Mouse (Mus musculus) MEL (cell line): ENCODE results near the gene Fkbp15.

Experiments used
- CTCF ChIP-seq, 3 experiments: IDR thresholded peaks in 2 of 3; conservative IDR thresholded peaks in 1 of 3; 2 replicates each; pipeline ENCODE4 v1.5.1; 2011 to 2012; ENCODE audit warnings: low read length in 3 of 3, low read depth in 2 of 3, mild to moderate bottlenecking in 2 of 3, improper control_type of control experiment in 1 of 3, inconsistent platforms in 1 of 3, mixed read lengths in 1 of 3, moderate library complexity in 1 of 3; ENCODE audit not compliant: control insufficient read depth in 1 of 3, insufficient read depth in 1 of 3, poor library complexity in 1 of 3, severe bottlenecking in 1 of 3
- EP300 ChIP-seq, 2 experiments: IDR thresholded peaks; 2 replicates each; pipeline ENCODE4 v1.6.1; 2011; ENCODE audit warnings: improper control_type of control experiment in 2 of 2, low read length in 2 of 2, low read depth in 1 of 2, mild to moderate bottlenecking in 1 of 2
- GATA1 ChIP-seq: IDR thresholded peaks from 2 replicates; pipeline ENCODE4 v1.6.1; 2011; ENCODE audit warnings: low read depth, low read length, improper control_type of control experiment
- POLR2A ChIP-seq, 2 experiments: IDR thresholded peaks; 2 replicates each; pipeline ENCODE4 v1.6.1; 2011 to 2012; ENCODE audit warnings: low read length in 2 of 2, mild to moderate bottlenecking in 2 of 2, control low read depth in 1 of 2, improper control_type of control experiment in 1 of 2, low read depth in 1 of 2, moderate library complexity in 1 of 2; ENCODE audit not compliant: control insufficient read depth in 1 of 2, insufficient read depth in 1 of 2, poor library complexity in 1 of 2
- POLR2AphosphoS2 ChIP-seq: IDR thresholded peaks from 2 replicates; pipeline ENCODE4 v1.6.1; 2011; ENCODE audit warnings: low read length, improper control_type of control experiment
- TBP ChIP-seq: IDR thresholded peaks from 2 replicates; pipeline ENCODE4 v1.8.0; 2011; ENCODE audit warnings: low read depth, low read length, improper control_type of control experiment
- USF1 ChIP-seq: IDR thresholded peaks from 2 replicates; pipeline ENCODE4 v1.6.1; 2014; ENCODE audit warnings: low read depth, mild to moderate bottlenecking, inconsistent platforms, low read length, improper control_type of control experiment, moderate library complexity
- ZNF384 ChIP-seq: IDR thresholded peaks from 2 replicates; pipeline ENCODE4 v1.6.1; 2012; ENCODE audit warnings: low read depth, mild to moderate bottlenecking, inconsistent platforms, low read length, improper control_type of control experiment

DNA sequence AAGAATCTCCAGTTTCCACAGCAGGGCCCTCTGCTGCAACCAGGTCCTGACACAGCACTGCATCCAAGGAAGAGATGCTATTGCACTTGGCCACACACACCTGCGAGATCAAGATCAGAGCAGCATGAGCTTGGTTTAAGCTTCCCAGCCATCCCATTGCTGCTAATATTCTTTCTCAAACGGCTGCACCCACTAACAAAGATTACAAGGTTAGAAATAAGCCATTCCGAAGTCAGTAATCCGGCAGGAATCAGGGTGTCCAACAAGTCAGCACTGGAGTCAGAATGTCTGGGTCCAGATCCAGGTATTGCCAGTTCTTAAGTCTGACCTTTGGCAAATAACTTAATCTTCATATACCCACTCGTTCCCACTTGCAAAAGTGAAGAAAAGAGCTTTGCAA is 21.8 kb downstream of the Fkbp15 start:
- no peak for TF ChIP-seq ZNF384
- TF ChIP-seq POLR2A (IDR thresholded peaks at IDR 0.05; ENCODE audit: control insufficient read depth in 1 of 2, insufficient read depth in 1 of 2, low read depth in 1 of 2, low read length in 2 of 2, poor library complexity in 1 of 2): no peak
- no peak for TF ChIP-seq USF1
- no peak for TF ChIP-seq GATA1
- no peak for TF ChIP-seq CTCF (IDR thresholded peaks at IDR 0.05 in 2 of 3, conservative IDR thresholded peaks at IDR 0.05 in 1 of 3; ENCODE audit: control insufficient read depth in 1 of 3, insufficient read depth in 1 of 3, low read depth in 2 of 3, low read length in 3 of 3, poor library complexity in 1 of 3, severe bottlenecking in 1 of 3)
- TF ChIP-seq EP300 (IDR thresholded peaks at IDR 0.05; ENCODE audit: low read depth in 1 of 2, low read length in 2 of 2): no peak
- TF ChIP-seq TBP: no peak
- no peak for TF ChIP-seq POLR2AphosphoS2
